Mouse (Mus musculus): ENCODE measurements around the gene Plppr5. TPM values are rescaled to one million over a fixed set of nuclear protein-coding genes. Genes with fewer than 3 reads are reported as not detected.

Plppr5 gene
- polyA plus RNA-seq (2012; rRNA removed), result 0.07 and 0.09 TPM in 2 replicates

DNA sequence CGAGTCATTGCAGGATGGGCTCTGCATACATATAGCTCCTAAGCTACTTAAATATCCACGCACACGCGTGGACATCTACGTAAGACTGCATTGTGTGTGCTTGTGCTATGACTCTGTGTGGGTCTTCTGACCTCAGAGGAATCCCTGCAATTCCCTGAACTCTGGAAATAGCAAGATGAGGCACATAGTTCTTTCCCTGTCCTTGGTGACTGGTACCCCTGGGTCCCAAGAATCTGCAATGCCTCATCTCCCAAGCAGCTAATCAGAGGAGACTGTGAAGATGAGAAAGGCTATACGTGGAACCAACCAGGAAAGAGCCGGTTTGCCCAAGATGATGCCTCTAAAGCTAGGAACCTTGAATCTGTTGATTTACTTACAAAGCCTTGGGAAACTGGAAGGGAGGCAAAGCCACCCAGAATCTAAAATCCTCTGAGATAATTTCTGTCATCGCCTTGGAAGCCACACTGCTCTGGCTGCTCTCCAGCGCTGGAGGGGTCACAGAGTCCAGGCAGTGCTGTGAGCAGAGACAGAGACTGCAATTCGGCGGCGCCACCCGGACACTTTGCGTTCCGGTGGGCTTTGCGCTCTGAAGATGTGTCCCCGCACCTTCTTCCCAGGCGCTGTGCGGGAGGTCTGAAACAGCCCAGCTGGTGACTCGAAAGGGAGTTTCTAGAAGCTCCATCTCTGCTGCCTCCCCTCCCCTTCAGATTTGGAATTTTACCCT lies at the start of gene Plppr5:
Plppr5 (plus strand) TSS at position 308 of the 724 bp plus-strand sequence.
- WGBS, result 25% methylated on average over 20 of the region's 20 CpGs

DNA sequence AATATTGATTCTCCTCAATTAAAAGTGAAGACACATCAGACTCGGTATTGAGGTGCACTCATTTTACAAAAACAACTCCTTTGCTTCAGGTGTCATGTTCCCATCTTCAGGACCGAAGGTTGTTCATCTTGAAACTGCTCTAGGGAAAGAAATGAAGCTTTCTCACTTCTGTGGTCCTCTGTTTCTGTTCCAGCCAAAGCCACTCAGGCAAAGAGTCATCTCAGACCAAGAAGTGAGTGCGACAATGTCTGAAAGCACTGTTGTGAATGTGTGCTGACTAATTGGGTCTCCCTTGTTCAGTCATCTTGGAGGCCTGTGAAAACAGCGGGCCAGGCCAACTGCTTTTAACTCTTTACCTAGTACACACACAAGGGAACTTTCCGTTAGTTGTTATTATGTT lies 24.7 kb upstream of the Plppr5 start:
- 82% methylated on average over 5 of the region's 5 CpGs for whole genome bisulfite sequencing

More for the DNA sequence above, at the start of gene Plppr5:
- no peak for DNase-seq (ENCODE audit: low read depth, low spot score)

DNA sequence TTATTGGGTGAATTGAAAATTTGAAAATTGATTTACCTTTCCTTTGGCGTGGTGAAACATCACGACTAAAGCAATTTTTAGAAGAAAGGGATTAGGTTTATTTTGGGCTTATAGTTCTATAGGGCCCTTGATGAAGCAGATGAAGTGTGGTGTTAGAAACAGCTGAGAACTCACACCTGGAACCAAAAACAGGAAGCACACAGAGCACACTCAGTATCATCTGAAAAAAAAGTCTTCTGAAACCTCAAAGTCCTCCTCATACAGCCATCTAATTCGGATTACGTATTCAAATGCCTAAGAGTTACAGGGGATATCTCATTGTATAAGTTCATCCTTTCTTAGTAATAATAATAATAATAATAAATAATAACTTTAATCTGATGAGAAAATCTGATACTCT lies 24.1 kb upstream of the Plppr5 start:
- 91% methylated on average over 4 of the region's 4 CpGs for WGBS

More for the DNA sequence above, 24.7 kb upstream of the Plppr5 start:
- no peak for DNase-seq (ENCODE audit: low read depth, low spot score)

DNA sequence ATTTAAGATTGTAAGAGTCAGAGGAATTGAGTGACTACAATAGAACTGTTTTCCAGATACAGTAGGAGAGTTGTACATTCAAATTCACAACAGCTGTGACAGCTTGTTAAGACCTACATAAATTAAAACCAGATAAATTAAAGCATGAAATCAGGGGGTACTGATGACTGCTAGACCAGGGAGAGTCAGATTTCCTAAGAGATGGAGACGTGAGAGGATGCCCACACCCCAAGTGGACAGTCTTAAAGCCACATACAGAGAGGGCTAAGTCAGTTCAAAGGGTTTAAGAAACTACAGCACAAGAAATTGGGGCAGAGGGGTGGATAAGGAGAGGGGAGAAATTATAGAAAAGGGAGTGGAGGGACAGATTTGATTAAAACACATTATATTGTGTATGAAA lies 17.7 kb upstream of the Plppr5 start:
- DNase-seq (ENCODE audit: low read depth, low spot score), result no peak
- 43% methylated on average over 1 of the region's 1 CpGs for WGBS

More for the DNA sequence above, 24.1 kb upstream of the Plppr5 start:
- DNase-seq (ENCODE audit: low read depth, low spot score), result no peak

DNA sequence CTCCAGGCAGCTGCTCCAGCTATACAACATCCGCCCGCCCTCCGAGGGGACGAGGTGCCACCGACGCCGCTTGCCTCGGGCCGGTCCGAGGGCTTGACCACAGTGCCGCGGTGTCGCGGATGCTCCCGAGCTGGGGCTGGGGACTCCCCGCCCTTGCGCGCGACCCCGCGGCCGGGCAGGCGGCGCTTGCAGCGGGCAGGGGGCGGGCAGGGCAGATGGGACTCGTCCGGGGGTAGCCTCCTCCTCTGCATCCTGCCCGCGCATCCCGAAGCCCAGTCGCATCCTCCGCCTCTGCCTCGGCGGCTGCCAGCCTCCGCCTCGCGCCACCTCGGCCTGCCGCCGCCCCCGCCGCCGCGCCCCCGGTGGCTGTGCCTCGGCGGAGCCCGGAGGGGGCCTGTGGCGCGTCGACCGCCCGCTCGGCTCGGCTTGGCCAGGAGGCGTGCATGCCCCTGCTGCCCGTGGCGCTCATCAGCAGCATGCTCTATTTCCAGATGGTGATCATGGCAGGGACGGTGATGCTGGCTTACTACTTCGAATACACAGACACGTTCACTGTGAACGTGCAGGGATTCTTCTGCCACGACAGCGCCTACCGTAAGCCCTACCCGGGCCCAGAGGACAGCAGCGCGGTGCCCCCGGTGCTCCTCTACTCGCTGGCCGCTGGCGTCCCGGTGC lies 754 bp downstream of the Plppr5 start:
- WGBS, result 2% methylated on average over 74 of the region's 74 CpGs
- DNase-seq (ENCODE audit: low read depth, low spot score), result no peak

DNA sequence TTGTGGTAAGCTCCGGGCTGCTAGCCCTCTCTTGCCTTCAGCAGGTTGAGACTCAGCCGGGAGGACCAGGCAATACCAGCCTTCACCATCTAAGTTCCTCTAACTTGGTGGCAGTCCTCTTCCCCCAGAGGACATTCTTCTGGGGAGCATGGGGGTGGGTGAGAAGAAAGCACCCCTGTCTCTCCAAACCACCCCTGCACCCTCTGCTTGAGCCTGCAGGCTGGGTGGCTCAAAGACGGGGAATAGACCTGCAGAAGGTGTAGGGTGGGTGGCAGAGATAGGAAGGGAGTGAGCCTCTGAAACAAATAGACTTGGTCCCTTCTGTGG lies 1.3 kb downstream of the Plppr5 start:
- 18% methylated on average over 3 of the region's 3 CpGs for WGBS
- no peak for DNase-seq (ENCODE audit: low read depth, low spot score)

DNA sequence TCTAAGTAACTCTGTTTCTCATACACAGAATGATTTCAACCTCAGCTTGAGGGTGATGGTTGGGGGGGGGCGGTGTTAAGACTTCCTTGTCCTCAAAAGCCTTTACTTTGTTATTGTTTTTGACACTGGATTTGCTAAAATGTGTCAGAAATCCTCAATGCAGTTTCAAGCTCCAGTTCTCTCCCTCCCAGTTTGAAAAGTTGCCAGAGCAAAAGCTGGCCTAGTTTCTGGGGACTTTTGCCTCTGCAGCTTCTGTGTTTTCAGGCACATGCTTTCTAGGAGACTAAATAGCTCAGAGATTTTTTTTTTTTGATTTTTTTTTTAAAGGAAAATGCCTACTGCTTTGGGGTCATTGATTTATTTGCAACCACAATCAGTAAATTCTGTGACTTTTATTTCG lies 2.7 kb downstream of the Plppr5 start:
- DNase-seq (ENCODE audit: low read depth, low spot score), result no peak
- WGBS, result 77% methylated on average over 2 of the region's 2 CpGs

DNA sequence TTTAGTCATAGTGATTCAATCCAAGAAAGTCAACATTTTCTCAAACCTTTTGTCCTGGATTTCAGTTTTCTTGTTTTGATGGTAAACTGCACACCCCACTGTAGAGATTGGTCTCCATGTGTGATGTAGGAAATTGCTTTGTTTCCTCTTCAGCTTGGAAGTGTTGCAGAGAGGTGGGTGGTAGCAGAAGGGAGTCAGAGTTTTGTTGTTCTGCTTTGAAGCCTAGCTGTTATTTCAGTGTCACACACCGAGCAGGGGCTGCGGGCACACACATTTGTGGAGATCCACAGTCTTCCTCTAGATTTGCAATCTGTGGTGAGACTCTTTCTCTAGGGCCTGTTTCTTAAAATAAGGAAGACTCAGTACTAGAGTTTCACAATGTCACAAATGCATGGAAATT lies 8.0 kb downstream of the Plppr5 start:
- 92% methylated on average over 2 of the region's 2 CpGs for WGBS
- no peak for DNase-seq (ENCODE audit: low read depth, low spot score)

DNA sequence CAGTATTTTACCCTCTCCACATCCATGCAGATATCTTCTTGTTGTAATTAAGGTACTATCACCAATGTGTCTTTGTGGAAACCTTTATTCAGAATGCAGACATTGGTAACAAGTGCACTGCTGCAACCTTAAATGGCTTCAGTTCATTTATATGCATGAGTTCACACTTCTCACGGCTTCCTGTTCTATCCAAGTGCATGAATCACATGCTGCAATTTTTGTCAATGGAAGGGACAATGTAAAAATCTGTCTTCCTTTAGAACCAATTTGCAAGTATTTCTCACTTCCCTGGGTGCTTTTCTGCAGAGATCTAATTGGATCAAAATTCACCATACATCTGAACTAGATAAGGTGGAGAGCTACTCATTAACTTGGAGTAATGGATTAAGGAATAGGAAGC lies 27.8 kb downstream of the Plppr5 start:
- DNase-seq (ENCODE audit: low read depth, low spot score), result no peak
- 59% methylated on average over 1 of the region's 1 CpGs for WGBS

DNA sequence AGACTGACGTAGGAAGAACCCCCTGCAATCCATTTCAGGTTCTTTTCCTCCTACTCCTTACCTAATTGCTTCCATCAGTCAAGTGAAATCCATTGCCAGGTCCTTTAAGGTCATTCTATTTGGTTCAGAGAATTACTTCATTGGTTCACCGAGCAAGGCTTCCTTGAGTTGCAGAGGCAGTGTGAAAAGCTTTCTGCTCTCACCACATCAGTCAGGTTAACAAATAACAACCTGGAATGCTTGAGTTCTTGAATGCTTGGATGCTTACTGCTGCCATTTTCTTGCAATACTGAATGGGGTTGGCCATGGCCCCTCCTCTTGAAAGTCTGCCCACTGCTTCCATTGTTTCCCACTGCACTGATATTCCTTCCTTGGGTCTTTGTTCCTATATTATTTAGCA lies 28.8 kb downstream of the Plppr5 start:
- no peak for DNase-seq (ENCODE audit: low read depth, low spot score)
- 66% methylated on average over 2 of the region's 2 CpGs for whole genome bisulfite sequencing

DNA sequence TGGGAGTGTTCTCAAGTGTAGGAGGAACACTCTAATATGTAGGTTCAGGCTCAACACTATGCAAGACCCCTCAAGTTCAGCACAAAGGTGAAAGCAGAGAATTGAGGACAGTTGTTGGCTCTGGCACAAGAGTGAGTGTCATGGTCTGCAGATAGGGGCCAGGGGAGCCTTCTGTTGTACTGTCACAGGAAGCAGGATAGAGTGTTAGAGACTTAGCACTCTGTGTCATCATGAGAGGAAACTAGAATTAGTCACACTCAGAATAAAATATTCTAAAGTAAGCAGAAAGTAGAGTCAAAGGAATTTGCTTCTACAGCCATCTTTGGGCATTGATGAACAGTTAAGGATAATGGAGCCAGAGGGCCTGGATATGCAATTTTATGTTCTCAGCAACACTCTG lies 31.7 kb downstream of the Plppr5 start:
- DNase-seq (ENCODE audit: low read depth, low spot score), result no peak

DNA sequence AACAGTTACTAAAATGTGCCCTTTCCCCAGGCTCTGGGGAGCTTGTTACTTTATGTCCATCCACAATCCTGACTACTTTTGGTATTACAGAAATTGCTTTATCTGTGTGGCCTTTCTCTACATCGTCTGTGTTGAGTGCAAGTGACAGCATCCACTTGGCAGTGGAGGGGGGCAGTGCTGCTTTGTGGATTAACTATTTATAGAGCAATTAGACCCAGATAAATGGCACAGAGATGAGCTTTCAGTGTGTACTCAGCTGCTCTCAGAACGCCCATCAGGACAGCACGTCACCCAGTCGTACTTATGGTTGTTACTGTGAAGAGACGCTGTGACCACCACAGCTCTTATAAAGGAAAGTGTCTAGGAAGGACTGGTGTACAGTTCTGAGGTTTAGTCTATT lies 36.8 kb downstream of the Plppr5 start:
- 47% methylated on average over 5 of the region's 5 CpGs for WGBS
- DNase-seq (ENCODE audit: low read depth, low spot score), result no peak

DNA sequence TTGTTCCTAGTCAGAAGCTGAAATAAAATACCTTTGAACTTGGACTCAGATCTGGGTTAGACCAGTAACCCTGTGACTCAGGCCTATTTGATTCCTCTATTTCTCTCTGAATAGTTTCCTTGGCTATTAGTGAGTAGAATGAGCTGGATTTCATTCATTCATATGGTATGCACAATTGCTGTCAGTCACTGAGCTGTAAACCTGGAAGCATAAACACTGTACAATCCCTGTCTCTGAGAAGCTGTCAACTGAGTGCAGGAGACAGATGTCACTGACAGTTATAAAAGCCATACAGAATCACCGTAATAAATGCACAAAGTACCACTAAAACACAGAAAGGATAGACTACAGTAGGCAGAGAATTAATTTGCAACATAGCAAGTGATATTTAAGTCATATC lies 40.2 kb downstream of the Plppr5 start:
- no peak for DNase-seq (ENCODE audit: low read depth, low spot score)
- 69% methylated on average over 1 of the region's 1 CpGs for WGBS

DNA sequence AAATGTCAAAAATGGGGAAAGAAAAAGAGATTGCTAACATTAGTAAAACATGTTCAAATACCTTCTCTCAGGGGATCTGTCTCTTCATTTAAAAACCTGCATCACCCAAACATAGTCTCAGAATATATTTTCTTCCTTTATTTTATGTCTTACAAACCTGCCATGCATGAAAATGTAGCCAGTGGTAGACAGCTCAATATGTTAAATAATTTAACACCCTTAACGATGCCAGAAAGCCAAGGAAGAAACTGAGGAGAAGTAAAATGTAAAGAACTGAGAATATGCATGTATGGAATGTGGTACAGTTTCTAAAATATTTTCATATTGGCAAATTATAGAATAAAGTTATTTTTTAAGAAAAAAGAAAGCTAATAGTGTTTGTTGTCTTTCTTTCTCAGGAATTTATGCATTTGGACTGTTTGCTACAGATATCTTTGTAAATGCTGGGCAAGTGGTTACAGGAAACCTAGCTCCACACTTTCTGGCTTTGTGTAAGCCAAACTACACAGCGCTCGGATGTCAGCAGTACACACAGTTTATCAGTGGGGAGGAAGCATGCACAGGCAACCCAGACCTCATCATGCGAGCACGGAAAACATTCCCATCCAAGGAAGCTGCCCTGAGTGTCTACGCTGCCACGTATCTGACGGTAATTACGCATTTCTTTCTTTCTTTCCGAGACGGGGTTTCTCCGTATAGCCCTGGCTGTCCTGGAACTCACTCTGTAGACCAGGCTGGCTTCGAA lies 50.8 kb downstream of the Plppr5 start:
- 90% methylated on average over 13 of the region's 13 CpGs for WGBS
- DNase-seq (ENCODE audit: low read depth, low spot score), result no peak

DNA sequence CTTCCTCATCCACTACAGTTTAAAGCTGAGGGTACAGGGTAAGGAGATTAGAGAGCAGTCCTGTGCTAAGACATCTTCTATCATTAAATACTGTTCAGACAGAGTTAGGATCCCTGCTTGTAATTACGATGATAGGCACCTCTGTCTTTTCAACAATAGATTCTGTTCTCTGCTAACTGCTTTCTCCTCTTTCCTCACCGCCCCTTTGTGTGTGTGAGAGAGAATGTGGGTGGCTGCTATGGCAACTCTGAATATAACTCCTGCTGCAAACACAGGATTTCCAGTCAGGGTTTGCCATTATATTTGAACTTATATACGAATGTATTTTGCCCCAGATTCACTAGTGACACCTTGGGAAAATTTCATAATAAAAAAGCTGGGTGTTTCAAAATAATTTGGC lies 54.2 kb downstream of the Plppr5 start:
- DNase-seq (ENCODE audit: low read depth, low spot score), result no peak
- 67% methylated on average over 3 of the region's 3 CpGs for WGBS

DNA sequence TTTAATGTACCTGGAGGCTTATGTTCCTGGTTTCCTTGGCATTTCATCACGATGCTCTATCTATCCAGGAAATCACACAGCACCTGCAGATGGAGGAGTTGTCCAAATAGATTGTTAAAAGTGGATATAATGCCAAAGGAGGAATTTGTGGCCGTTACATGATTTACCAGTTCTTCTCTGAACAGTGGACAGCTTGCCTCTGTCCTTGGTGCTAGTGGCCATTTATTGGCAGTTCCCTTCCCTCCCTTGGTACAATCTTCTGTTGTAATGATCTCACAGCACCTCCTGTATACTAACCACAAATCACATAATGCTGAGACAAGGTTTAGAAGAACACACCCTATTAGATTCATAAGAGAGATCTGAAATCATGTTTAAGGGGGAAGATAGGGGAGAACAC lies 55.7 kb downstream of the Plppr5 start:
- WGBS, result 34% methylated on average over 2 of the region's 2 CpGs
- no peak for DNase-seq (ENCODE audit: low read depth, low spot score)

DNA sequence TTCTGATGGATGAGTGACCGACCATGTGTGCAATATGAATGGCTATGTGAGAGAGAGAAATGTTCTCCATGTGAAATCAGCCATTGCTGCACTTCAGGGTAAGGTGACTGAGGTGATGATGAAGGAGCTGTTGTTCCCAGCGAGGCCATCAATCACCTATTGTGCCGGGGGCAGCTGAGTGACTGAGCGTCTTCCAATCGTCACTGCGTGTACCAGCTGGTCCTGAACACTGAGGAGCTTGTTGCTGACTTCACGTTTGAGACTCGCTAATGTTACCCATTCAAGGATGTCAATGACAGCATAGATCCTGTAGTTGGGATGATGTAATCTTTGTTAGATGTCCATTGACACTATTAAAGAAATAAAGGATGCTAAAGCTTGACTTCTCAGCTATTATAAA lies 74.0 kb downstream of the Plppr5 start:
- WGBS, result 84% methylated on average over 8 of the region's 8 CpGs
- no peak for DNase-seq (ENCODE audit: low read depth, low spot score)

DNA sequence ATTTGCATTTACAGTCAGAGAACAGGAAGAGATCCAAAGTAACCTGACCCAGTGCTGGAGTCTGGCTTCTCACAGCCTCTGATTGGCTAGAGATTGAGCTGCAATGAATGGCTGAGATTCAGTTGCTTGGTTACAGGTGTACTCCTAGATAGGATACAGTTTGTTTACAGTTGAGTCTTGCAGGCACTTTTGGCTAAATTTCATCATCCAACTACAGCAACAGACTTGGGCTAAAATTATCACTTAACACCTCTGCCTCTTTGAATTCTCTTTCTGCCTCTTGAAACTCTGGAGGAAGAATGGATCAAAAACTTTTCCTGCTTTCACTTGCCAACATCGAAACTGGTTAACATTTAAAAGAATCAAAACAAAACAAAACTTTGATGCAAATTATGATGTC lies 89.7 kb downstream of the Plppr5 start:
- WGBS, result 73% methylated on average over 1 of the region's 1 CpGs
- no peak for DNase-seq (ENCODE audit: low read depth, low spot score)

DNA sequence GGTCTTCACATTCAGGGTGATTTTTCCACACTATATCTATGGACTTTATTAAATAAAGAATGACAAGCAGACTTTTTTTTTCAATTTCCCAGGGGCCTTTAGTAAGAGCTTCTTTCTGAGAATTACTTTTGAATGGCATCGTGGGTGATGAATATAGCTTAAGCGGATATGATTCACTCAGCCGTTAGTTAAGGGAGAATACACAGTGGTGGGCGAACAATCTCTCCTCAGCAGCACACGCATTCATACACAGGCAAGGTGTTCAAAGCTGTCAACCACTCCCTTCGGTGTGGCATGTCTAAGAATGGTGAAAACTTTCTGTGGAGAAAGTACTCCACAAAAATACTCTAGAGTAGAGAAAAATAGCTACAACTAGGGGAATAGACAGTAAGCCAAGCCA lies 104.6 kb downstream of the Plppr5 start:
- WGBS, result 87% methylated on average over 6 of the region's 6 CpGs
- no peak for DNase-seq (ENCODE audit: low read depth, low spot score)

DNA sequence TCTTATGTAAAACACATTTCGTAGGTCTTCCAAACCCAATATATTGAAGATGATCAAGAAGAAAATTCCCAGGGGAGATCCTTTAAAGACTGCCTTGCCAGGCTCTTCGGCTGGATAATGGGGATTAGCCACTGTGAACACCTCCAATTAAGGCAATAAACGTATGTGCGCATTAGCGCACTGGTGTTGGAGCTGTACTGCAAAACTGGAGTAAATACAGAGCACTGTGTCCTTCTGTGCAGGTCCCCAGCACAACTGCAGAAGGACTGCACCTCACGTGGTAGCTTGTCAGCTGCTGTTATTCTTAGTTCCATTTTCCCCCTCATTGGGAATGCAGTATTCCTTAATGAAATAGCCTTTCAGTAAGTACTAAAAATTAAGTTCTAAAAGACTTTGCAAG lies 110.0 kb downstream of the Plppr5 start:
- DNase-seq (ENCODE audit: low read depth, low spot score), result no peak
- 59% methylated on average over 6 of the region's 6 CpGs for WGBS

DNA sequence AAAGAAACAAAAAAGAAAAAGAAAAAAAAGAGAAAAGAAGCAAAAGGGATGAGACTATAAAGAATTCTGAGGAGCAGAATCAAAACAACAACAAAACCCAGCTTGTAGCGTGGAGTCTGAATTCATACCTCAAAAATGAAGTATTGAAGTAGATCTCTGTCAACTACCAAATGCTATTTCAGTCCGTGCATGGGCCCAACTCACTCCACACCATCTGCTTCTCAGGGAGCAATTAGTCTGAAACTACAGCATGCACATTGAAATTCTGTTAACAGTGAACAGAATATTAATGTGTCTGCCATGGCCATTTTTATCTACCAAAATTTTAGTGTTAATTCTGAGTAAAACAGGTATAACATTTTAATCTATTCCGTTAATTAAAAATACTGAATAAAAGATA lies 111.4 kb downstream of the Plppr5 start:
- WGBS, result 91% methylated on average over 3 of the region's 3 CpGs
- no peak for DNase-seq (ENCODE audit: low read depth, low spot score)
